ENCODE assay signal across 19 mouse cellular contexts in the genomic region with DNA sequence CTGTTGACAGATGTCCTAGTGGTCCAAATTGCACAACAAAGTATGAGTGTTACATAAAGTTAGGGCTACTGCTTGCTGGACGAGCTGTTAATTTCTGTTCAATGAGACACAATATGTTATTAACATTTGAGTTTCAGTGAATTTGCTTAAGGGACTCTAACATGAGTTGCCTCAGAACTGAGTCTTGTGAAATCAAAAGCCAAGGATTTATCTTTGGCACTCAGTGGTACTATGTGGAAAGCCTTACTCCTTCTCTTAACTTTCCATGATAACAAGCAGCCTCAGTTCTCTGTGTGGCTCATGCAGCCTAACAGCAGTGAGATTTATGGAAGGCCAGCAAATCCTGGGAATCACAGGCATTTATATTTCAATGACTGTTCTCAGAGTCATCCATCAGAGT.
"Had no signal": no experiment of that assay in that cellular context is flagged by ENCODE, and none has a peak within 500 bp of the region (broad histone marks: within the 10 kb centered on the region; RNA-seq: fewer than 3 reads in every experiment).

No protein-coding gene starts in this region.

- H3K9ac ChIP-seq: liver, embryonic 15.5 days; liver, postnatal 0 days; lung, embryonic 14.5 days; midbrain, embryonic 13.5 days; midbrain, embryonic 15.5 days; neural tube, embryonic 13.5 days; neural tube, embryonic 15.5 days had no signal

- H3K36me3 ChIP-seq: liver, embryonic 15.5 days; midbrain, embryonic 13.5 days; midbrain, embryonic 15.5 days; neural tube, embryonic 13.5 days; neural tube, embryonic 15.5 days had no signal

- DNase-seq: liver, postnatal 0 days; lung, embryonic 14.5 days; lung, postnatal 14 days; retina, postnatal 1 day; right cerebral cortex, adult 18-20 months; right cerebral cortex, postnatal 25 days; right cerebral cortex, postnatal 4 days; spleen, adult 18-20 months; thymus, adult 18-20 months; thymus, postnatal 14 days; thymus, postnatal 36 days had no signal

- H3K4me3 ChIP-seq: liver, embryonic 15.5 days; megakaryocyte, embryonic 14.5 days; midbrain, embryonic 13.5 days; midbrain, embryonic 15.5 days; neural tube, embryonic 13.5 days; neural tube, embryonic 15.5 days had no signal

- H3K4me2 ChIP-seq: liver, embryonic 15.5 days; lung, embryonic 14.5 days; midbrain, embryonic 11.5 days; midbrain, embryonic 13.5 days; midbrain, embryonic 15.5 days; neural tube, embryonic 13.5 days; neural tube, embryonic 15.5 days had no signal

- H3K4me1 ChIP-seq: liver, embryonic 15.5 days; megakaryocyte, embryonic 14.5 days; midbrain, embryonic 13.5 days; midbrain, embryonic 15.5 days; neural tube, embryonic 13.5 days; neural tube, embryonic 15.5 days had no signal

- H3K27me3 ChIP-seq: liver, embryonic 15.5 days; megakaryocyte, embryonic 14.5 days; midbrain, embryonic 13.5 days; midbrain, embryonic 15.5 days; neural tube, embryonic 13.5 days; neural tube, embryonic 15.5 days had no signal

- H3K9me3 ChIP-seq: liver, embryonic 15.5 days; megakaryocyte, embryonic 14.5 days; midbrain, embryonic 13.5 days; midbrain, embryonic 15.5 days; neural tube, embryonic 13.5 days; neural tube, embryonic 15.5 days had no signal

- ATAC-seq: liver, postnatal 0 days; midbrain, embryonic 13.5 days; midbrain, embryonic 15.5 days had no signal

- H3K27ac ChIP-seq: liver, embryonic 15.5 days; macrophage; midbrain, embryonic 13.5 days; midbrain, embryonic 15.5 days; neural tube, embryonic 13.5 days; neural tube, embryonic 15.5 days had no signal
